In the genomic region with DNA sequence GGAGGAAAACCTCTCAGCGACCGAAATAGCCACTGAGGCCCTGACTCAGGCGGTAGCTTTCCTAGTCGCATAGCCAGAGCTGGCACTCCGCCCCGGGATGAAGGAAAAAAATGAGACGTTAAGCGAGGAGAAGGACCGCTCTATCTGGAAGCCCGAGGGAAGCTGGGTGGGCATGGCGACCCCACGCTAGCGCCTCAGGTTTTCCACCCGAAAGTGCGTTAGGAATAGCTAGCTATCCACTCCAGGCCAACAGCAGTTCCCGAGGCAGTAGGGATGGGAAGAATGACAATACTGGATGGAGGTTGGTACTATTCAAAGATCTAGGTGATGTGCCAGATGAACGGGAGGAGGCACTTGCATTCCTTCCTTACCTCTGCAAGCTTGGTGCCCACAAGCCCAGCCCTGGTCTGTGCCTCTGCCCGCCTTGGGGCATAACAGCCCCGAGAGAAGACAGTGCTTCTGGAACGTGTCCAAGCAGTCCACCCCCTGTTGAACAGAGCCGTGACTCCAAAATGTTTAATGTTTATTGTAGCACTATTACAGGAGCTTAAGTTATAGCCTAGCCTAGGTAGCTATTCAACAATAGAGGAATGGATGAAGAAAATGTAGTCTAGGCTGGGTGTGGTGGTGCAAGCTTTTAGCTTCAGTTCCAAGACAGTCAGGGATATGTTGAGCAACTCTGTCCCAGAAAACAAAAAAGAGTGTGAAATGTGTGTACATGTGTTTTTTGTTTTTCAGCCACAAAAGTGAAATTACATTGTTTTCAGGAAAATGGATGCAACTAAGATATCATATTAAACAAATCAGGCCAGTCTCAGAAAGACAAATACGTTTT, we compare ENCODE assay signal across 8 mouse cellular contexts. TPM values are rescaled to one million over a fixed set of nuclear protein-coding genes. Genes with fewer than 3 reads are reported as not detected.
A peak's percentile ranks its signal among the peaks of the same experiment; 100 is the strongest.
DNase-seq lines count a peak whose midpoint lies in the region; ATAC-seq lines count a peak whose summit lies in the region.

No protein-coding gene starts in this region.

- DNase-seq in frontal cortex, postnatal 14 days (ENCODE audit: low spot score in 2 of 2): no peak
- peak; percentile 48 for DNase-seq in thymus, postnatal 4 days
- no peak for DNase-seq in thymus, postnatal 0 days (ENCODE audit: low spot score)
- DNase-seq in retina, postnatal 1 day: no peak

- no peaks in the 10 kb centered on the region for H3K27me3 ChIP-seq in heart, embryonic 16.5 days (ENCODE audit: control insufficient read depth, insufficient read depth, low read length)
- no peaks in the 10 kb centered on the region for H3K27me3 ChIP-seq in limb, embryonic 15.5 days
- no peaks in the 10 kb centered on the region for H3K27me3 ChIP-seq in neural tube, embryonic 14.5 days (ENCODE audit: control insufficient read depth, insufficient read depth, low read length)

- no peaks in the 10 kb centered on the region for H3K36me3 ChIP-seq in heart, embryonic 16.5 days (ENCODE audit: control insufficient read depth, insufficient read depth)
- peaks cover 55% of the 10 kb centered on the region for H3K36me3 ChIP-seq in limb, embryonic 15.5 days
- no peaks in the 10 kb centered on the region; the same call in 1 of the 2 replicates for H3K36me3 ChIP-seq in neural tube, embryonic 14.5 days (ENCODE audit: control insufficient read depth, insufficient read depth, low read length)

- peak overlapping the region; percentile 94 for H3K4me3 ChIP-seq in heart, embryonic 16.5 days (ENCODE audit: low read length)
- H3K4me3 ChIP-seq in limb, embryonic 15.5 days: peak overlapping the region; percentile 79
- peak overlapping the region; percentile 77 for H3K4me3 ChIP-seq in neural tube, embryonic 14.5 days (ENCODE audit: low read depth, low read length)

- peaks cover 16% of the 10 kb centered on the region for H3K4me1 ChIP-seq in heart, embryonic 16.5 days (ENCODE audit: control insufficient read depth, insufficient read depth, low read length)
- H3K4me1 ChIP-seq in limb, embryonic 15.5 days: peaks cover 44% of the 10 kb centered on the region
- H3K4me1 ChIP-seq in neural tube, embryonic 14.5 days (ENCODE audit: control insufficient read depth, insufficient read depth, low read length): peaks cover 22% of the 10 kb centered on the region; the same call in 1 of the 2 replicates

- WGBS in heart, embryonic 16.5 days: 4% methylated on average over 22 of the region's 22 CpGs
- WGBS in limb, embryonic 15.5 days: 4% methylated on average over 22 of the region's 22 CpGs
- WGBS in neural tube, embryonic 14.5 days: 4% methylated on average over 22 of the region's 22 CpGs

- H3K4me2 ChIP-seq in heart, embryonic 16.5 days (ENCODE audit: low read depth, low read length): peak overlapping the region; percentile 82
- peak overlapping the region; percentile 78 for H3K4me2 ChIP-seq in limb, embryonic 15.5 days
- H3K4me2 ChIP-seq in neural tube, embryonic 14.5 days (ENCODE audit: low read depth, low read length): peak overlapping the region; percentile 85

- ATAC-seq in frontal cortex, adult (ENCODE audit: low TSS enrichment): peak; percentile 51
- no peak for ATAC-seq in heart, embryonic 16.5 days (replicated peaks; ENCODE audit: extremely low read depth, insufficient read depth, low FRiP score)
- ATAC-seq in limb, embryonic 15.5 days (ENCODE audit: insufficient number of reproducible peaks, low FRiP score, low TSS enrichment, low read depth): no peak
- ATAC-seq in neural tube, embryonic 14.5 days (ENCODE audit: low read depth): peak; percentile 58

- no peaks in the 10 kb centered on the region for H3K9me3 ChIP-seq in heart, embryonic 16.5 days (replicated peaks; ENCODE audit: control insufficient read depth, low read length)
- H3K9me3 ChIP-seq in limb, embryonic 15.5 days: no peaks in the 10 kb centered on the region
- H3K9me3 ChIP-seq in neural tube, embryonic 14.5 days (ENCODE audit: control insufficient read depth, low read length): no peaks in the 10 kb centered on the region

- H3K9ac ChIP-seq in heart, embryonic 16.5 days (ENCODE audit: low read length): peak overlapping the region; percentile 94
- H3K9ac ChIP-seq in limb, embryonic 15.5 days: peak overlapping the region; percentile 90
- H3K9ac ChIP-seq in neural tube, embryonic 14.5 days (replicated peaks; ENCODE audit: low read depth, low read length): peak overlapping the region; percentile 90

- peak overlapping the region; percentile 94 for H3K27ac ChIP-seq in heart, embryonic 16.5 days (ENCODE audit: low read length)
- H3K27ac ChIP-seq in limb, embryonic 15.5 days: peak overlapping the region; percentile 95
- H3K27ac ChIP-seq in neural tube, embryonic 14.5 days (ENCODE audit: low read depth, low read length): peak overlapping the region; percentile 97

RNA-seq across cellular contexts. Expression of a gene that starts 0.5 kb away (rescaled TPM):
- polyA plus RNA-seq in thymus, postnatal 0 days (2015; fragmentation: Nextera tagmentation; extraction: Ambion mirVana): 138 and 140 TPM in 2 replicates
- 112 and 114 TPM in 2 replicates for polyA plus RNA-seq in heart, embryonic 16.5 days (2015; fragmentation: Nextera tagmentation; extraction: Ambion mirVana)
- 185 and 188 TPM in 2 replicates for polyA plus RNA-seq in limb, embryonic 15.5 days (2015; fragmentation: Nextera tagmentation; extraction: Ambion mirVana)
- polyA plus RNA-seq in neural tube, embryonic 14.5 days (2014; fragmentation: Nextera tagmentation; extraction: Ambion mirVana): 245 and 254 TPM in 2 replicates

RNA-seq across cellular contexts. Expression of a gene that starts 11.0 kb away (rescaled TPM):
- 21.6 and 22.2 TPM in 2 replicates for polyA plus RNA-seq in thymus, postnatal 0 days (2015; fragmentation: Nextera tagmentation; extraction: Ambion mirVana)
- polyA plus RNA-seq in heart, embryonic 16.5 days (2015; fragmentation: Nextera tagmentation; extraction: Ambion mirVana): 655 and 710 TPM in 2 replicates
- polyA plus RNA-seq in limb, embryonic 15.5 days (2015; fragmentation: Nextera tagmentation; extraction: Ambion mirVana): 17.5 and 31.0 TPM in 2 replicates
- polyA plus RNA-seq in neural tube, embryonic 14.5 days (2014; fragmentation: Nextera tagmentation; extraction: Ambion mirVana): 108 and 158 TPM in 2 replicates

RNA-seq across cellular contexts. Expression of a gene that starts 14.4 kb away (rescaled TPM):
- 7.9 and 8.6 TPM in 2 replicates for polyA plus RNA-seq in thymus, postnatal 0 days (2015; fragmentation: Nextera tagmentation; extraction: Ambion mirVana)
- 26.4 and 30.3 TPM in 2 replicates for polyA plus RNA-seq in heart, embryonic 16.5 days (2015; fragmentation: Nextera tagmentation; extraction: Ambion mirVana)
- 205 and 245 TPM in 2 replicates for polyA plus RNA-seq in limb, embryonic 15.5 days (2015; fragmentation: Nextera tagmentation; extraction: Ambion mirVana)
- polyA plus RNA-seq in neural tube, embryonic 14.5 days (2014; fragmentation: Nextera tagmentation; extraction: Ambion mirVana): 15.3 and 31.0 TPM in 2 replicates

RNA-seq across cellular contexts. Expression of a gene that starts 18.5 kb away (rescaled TPM):
- 0.39 and 0.46 TPM in 2 replicates for polyA plus RNA-seq in thymus, postnatal 0 days (2015; fragmentation: Nextera tagmentation; extraction: Ambion mirVana)
- 0.42 and 0.44 TPM in 2 replicates for polyA plus RNA-seq in heart, embryonic 16.5 days (2015; fragmentation: Nextera tagmentation; extraction: Ambion mirVana)
- polyA plus RNA-seq in limb, embryonic 15.5 days (2015; fragmentation: Nextera tagmentation; extraction: Ambion mirVana): 0.41 TPM in 1 of 2 replicates, not detected in the other
- 2.4 and 3.0 TPM in 2 replicates for polyA plus RNA-seq in neural tube, embryonic 14.5 days (2014; fragmentation: Nextera tagmentation; extraction: Ambion mirVana)

RNA-seq across cellular contexts. Expression of a gene that starts 20.9 kb away (rescaled TPM):
- polyA plus RNA-seq in thymus, postnatal 0 days (2015; fragmentation: Nextera tagmentation; extraction: Ambion mirVana): 1.9 and 2.0 TPM in 2 replicates
- polyA plus RNA-seq in heart, embryonic 16.5 days (2015; fragmentation: Nextera tagmentation; extraction: Ambion mirVana): 0.56 and 0.72 TPM in 2 replicates
- 1.1 TPM in 2 replicates for polyA plus RNA-seq in limb, embryonic 15.5 days (2015; fragmentation: Nextera tagmentation; extraction: Ambion mirVana)
- 1.2 and 1.3 TPM in 2 replicates for polyA plus RNA-seq in neural tube, embryonic 14.5 days (2014; fragmentation: Nextera tagmentation; extraction: Ambion mirVana)

Comparison
In these comparisons a context has a peak if more than half of its experiments do, and no peak if none do; other contexts are left out.
1. ATAC-seq: peak in frontal cortex, adult (single experiment) and neural tube, embryonic 14.5 days (single experiment); none in heart, embryonic 16.5 days (single experiment) and limb, embryonic 15.5 days (single experiment).
2. Peak in every context shown above with its lines, with median percentiles within 50 percentile points of each other: H3K27ac ChIP-seq, H3K4me2 ChIP-seq, H3K4me3 ChIP-seq and H3K9ac ChIP-seq.